Mouse (Mus musculus): ENCODE measurements around the gene Mzt1. TPM values are rescaled to one million over a fixed set of nuclear protein-coding genes. Genes with fewer than 3 reads are reported as not detected.
A peak's percentile ranks its signal among the peaks of the same experiment; 100 is the strongest.

Mzt1 gene
- polyA plus RNA-seq (2015; fragmentation: Nextera tagmentation; extraction: Ambion mirVana) = 78.5 and 85.0 TPM in 2 replicates

- Histone ChIP-seq H3K4me1 (peaks cover 49% of the 10 kb centered on the region), H3K9me3 (no peaks in the 10 kb centered on the region), H3K4me3 (peak within 1 kb of the TSS; percentile 97), H3K36me3 (peaks cover 17% of the 10 kb centered on the region), H3K4me2 (peak within 1 kb of the TSS; percentile 84), H3K27me3 (replicated peaks) (no peaks in the 10 kb centered on the region), H3K9ac (peak within 1 kb of the TSS; percentile 99), H3K27ac (replicated peaks) (peak within 1 kb of the TSS; percentile 94)
- under 1% methylated on average over 76 of the region's 81 CpGs for WGBS
- ATAC-seq (ENCODE audit: extremely low read depth, insufficient number of reproducible peaks, low FRiP score, low TSS enrichment) = peak; percentile 94
These were observed at the start of gene Mzt1, which contains the start of gene Bora for GRCm38 (mm10) chr14:99046031-99046781. Mzt1 (minus strand) TSS chr14:99046134. Bora (plus strand) TSS chr14:99046222.

- no peak overlapping the region for H3K9ac ChIP-seq
- ATAC-seq (ENCODE audit: extremely low read depth, insufficient number of reproducible peaks, low FRiP score, low TSS enrichment) = no peak
- 92% methylated on average over 7 of the region's 7 CpGs for WGBS
- H3K9me3 ChIP-seq = no peaks in the 10 kb centered on the region
- no peak overlapping the region for H3K27ac ChIP-seq (replicated peaks)
- no peak overlapping the region for H3K4me2 ChIP-seq
- H3K4me1 ChIP-seq = no peaks in the 10 kb centered on the region; the same call in 1 of the 2 replicates
- H3K27me3 ChIP-seq (replicated peaks) = no peaks in the 10 kb centered on the region
- H3K36me3 ChIP-seq = peaks cover 75% of the 10 kb centered on the region
- H3K4me3 ChIP-seq = no peak overlapping the region
These were observed 43.0 kb upstream of the Mzt1 start for GRCm38 (mm10) chr14:99088947-99089346.

- Histone ChIP-seq H3K4me3 (no peak overlapping the region), H3K9ac (no peak overlapping the region), H3K27ac (replicated peaks) (no peak overlapping the region), H3K36me3 (peaks cover 85% of the 10 kb centered on the region), H3K27me3 (replicated peaks) (no peaks in the 10 kb centered on the region), H3K4me2 (no peak overlapping the region), H3K9me3 (no peaks in the 10 kb centered on the region), H3K4me1 (no peaks in the 10 kb centered on the region)
- ATAC-seq (ENCODE audit: extremely low read depth, insufficient number of reproducible peaks, low FRiP score, low TSS enrichment) = no peak
- 81% methylated on average over 4 of the region's 4 CpGs for WGBS
These were observed 25.2 kb upstream of the Mzt1 start for GRCm38 (mm10) chr14:99071146-99071545.

- H3K9me3 ChIP-seq = no peaks in the 10 kb centered on the region
- no peaks in the 10 kb centered on the region for H3K4me1 ChIP-seq
- H3K4me2 ChIP-seq = no peak overlapping the region
- WGBS = 87% methylated on average over 2 of the region's 2 CpGs
- peaks cover 83% of the 10 kb centered on the region for H3K36me3 ChIP-seq
- H3K4me3 ChIP-seq = no peak overlapping the region
- H3K27ac ChIP-seq (replicated peaks) = no peak overlapping the region
- no peaks in the 10 kb centered on the region for H3K27me3 ChIP-seq (replicated peaks)
- H3K9ac ChIP-seq = no peak overlapping the region
- ATAC-seq (ENCODE audit: extremely low read depth, insufficient number of reproducible peaks, low FRiP score, low TSS enrichment) = no peak
These were observed 17.2 kb upstream of the Mzt1 start for GRCm38 (mm10) chr14:99063091-99063490.

- Histone ChIP-seq H3K4me1 (no peaks in the 10 kb centered on the region), H3K27ac (replicated peaks) (no peak overlapping the region), H3K36me3 (peaks cover 83% of the 10 kb centered on the region), H3K4me2 (no peak overlapping the region), H3K9ac (no peak overlapping the region), H3K27me3 (replicated peaks) (no peaks in the 10 kb centered on the region), H3K9me3 (no peaks in the 10 kb centered on the region), H3K4me3 (no peak overlapping the region)
- WGBS = 86% methylated on average over 12 of the region's 12 CpGs
- ATAC-seq (ENCODE audit: extremely low read depth, insufficient number of reproducible peaks, low FRiP score, low TSS enrichment) = no peak
These were observed 14.7 kb upstream of the Mzt1 start for GRCm38 (mm10) chr14:99060616-99061015.

- H3K9me3 ChIP-seq = no peaks in the 10 kb centered on the region
- no peak for ATAC-seq (ENCODE audit: extremely low read depth, insufficient number of reproducible peaks, low FRiP score, low TSS enrichment)
- no peak overlapping the region for H3K9ac ChIP-seq
- H3K4me1 ChIP-seq = no peaks in the 10 kb centered on the region
- H3K27ac ChIP-seq (replicated peaks) = no peak overlapping the region; the same call in 1 of the 2 replicates
- 74% methylated on average over 7 of the region's 7 CpGs for WGBS
- no peaks in the 10 kb centered on the region for H3K27me3 ChIP-seq (replicated peaks)
- H3K4me3 ChIP-seq = no peak overlapping the region
- peaks cover 81% of the 10 kb centered on the region for H3K36me3 ChIP-seq
- H3K4me2 ChIP-seq = no peak overlapping the region
These were observed 13.1 kb upstream of the Mzt1 start for GRCm38 (mm10) chr14:99058959-99059586.

GRCm38 (mm10) chr14:99046782-99047181 lies 848 bp upstream of the Mzt1 start:
- Histone ChIP-seq H3K9me3 (no peaks in the 10 kb centered on the region), H3K4me1 (peaks cover 49% of the 10 kb centered on the region), H3K27ac (replicated peaks) (peak overlapping the region; percentile 94), H3K9ac (peak overlapping the region; percentile 88), H3K27me3 (replicated peaks) (no peaks in the 10 kb centered on the region), H3K36me3 (peaks cover 22% of the 10 kb centered on the region), H3K4me3 (peak overlapping the region; percentile 97), H3K4me2 (peak overlapping the region; percentile 84)
- ATAC-seq (ENCODE audit: extremely low read depth, insufficient number of reproducible peaks, low FRiP score, low TSS enrichment) = no peak
- WGBS = under 1% methylated on average over 15 of the region's 15 CpGs

- Histone ChIP-seq H3K27me3 (replicated peaks) (no peaks in the 10 kb centered on the region), H3K4me2 (peak overlapping the region; percentile 84), H3K4me1 (peaks cover 53% of the 10 kb centered on the region), H3K4me3 (peak overlapping the region; percentile 97), H3K27ac (replicated peaks) (peak overlapping the region; percentile 94), H3K36me3 (peaks cover 10% of the 10 kb centered on the region), H3K9ac (peak overlapping the region; percentile 99), H3K9me3 (no peaks in the 10 kb centered on the region)
- 0 out of 2 replicates have a peak, but pooled peaks have one; percentile 0 for ATAC-seq (ENCODE audit: extremely low read depth, insufficient number of reproducible peaks, low FRiP score, low TSS enrichment)
- WGBS = under 1% methylated on average over 68 of the region's 70 CpGs
These were observed 430 bp downstream of the Mzt1 start for GRCm38 (mm10) chr14:99045378-99046030.

GRCm38 (mm10) chr14:99044718-99045117 lies 1.2 kb downstream of the Mzt1 start:
- no peak overlapping the region for H3K27ac ChIP-seq (replicated peaks)

GRCm38 (mm10) chr14:99044096-99044495 lies 1.8 kb downstream of the Mzt1 start:
- Histone ChIP-seq H3K27me3 (replicated peaks) (no peaks in the 10 kb centered on the region), H3K36me3 (peaks cover 16% of the 10 kb centered on the region), H3K4me2 (peak overlapping the region; percentile 84), H3K9ac (peak overlapping the region; percentile 99), H3K4me3 (peak overlapping the region; percentile 97), H3K9me3 (no peaks in the 10 kb centered on the region), H3K4me1 (peaks cover 53% of the 10 kb centered on the region), H3K27ac (replicated peaks) (no peak overlapping the region; the same call in 1 of the 2 replicates)
- no peak for ATAC-seq (ENCODE audit: extremely low read depth, insufficient number of reproducible peaks, low FRiP score, low TSS enrichment)
- WGBS = 35% methylated on average over 10 of the region's 10 CpGs

More at GRCm38 (mm10) chr14:99044718-99045117, 1.2 kb downstream of the Mzt1 start:
- Histone ChIP-seq H3K4me2 (peak overlapping the region; percentile 84), H3K4me1 (peaks cover 53% of the 10 kb centered on the region), H3K36me3 (peaks cover 9% of the 10 kb centered on the region), H3K9me3 (no peaks in the 10 kb centered on the region), H3K9ac (peak overlapping the region; percentile 99), H3K27me3 (replicated peaks) (no peaks in the 10 kb centered on the region), H3K4me3 (peak overlapping the region; percentile 97)
- no peak for ATAC-seq (ENCODE audit: extremely low read depth, insufficient number of reproducible peaks, low FRiP score, low TSS enrichment)
- WGBS = 5% methylated on average over 5 of the region's 5 CpGs

- Histone ChIP-seq H3K4me3 (peak overlapping the region; percentile 97), H3K4me1 (peaks cover 48% of the 10 kb centered on the region), H3K27ac (replicated peaks) (no peak overlapping the region), H3K4me2 (peak overlapping the region; percentile 84), H3K9me3 (no peaks in the 10 kb centered on the region), H3K9ac (peak overlapping the region; percentile 99), H3K27me3 (replicated peaks) (no peaks in the 10 kb centered on the region), H3K36me3 (peaks cover 21% of the 10 kb centered on the region)
- 47% methylated on average over 1 of the region's 1 CpGs for WGBS
- no peak for ATAC-seq (ENCODE audit: extremely low read depth, insufficient number of reproducible peaks, low FRiP score, low TSS enrichment)
These were observed 2.4 kb downstream of the Mzt1 start for GRCm38 (mm10) chr14:99043499-99043898.

Data from heart, embryonic 13.5 days (tissue).